16 mouse cellular contexts compared by ENCODE assay signal in genomic region chr8:109310670-109311386, GRCm38 (mm10).
DNase-seq lines count a peak whose midpoint lies in the region; ATAC-seq lines count a peak whose summit lies in the region.
"Had no signal": no experiment of that assay in that cellular context is flagged by ENCODE, and none has a peak within 500 bp of the region (broad histone marks: within the 10 kb centered on the region; RNA-seq: fewer than 3 reads in every experiment).

No protein-coding gene starts in this region.

- ATAC-seq in hindbrain, embryonic 11.5 days (ENCODE audit: low FRiP score), result peak; percentile 63; the same call in 1 of the 2 replicates
- peak; percentile 78 for ATAC-seq in neural tube, embryonic 15.5 days (ENCODE audit: low FRiP score)

- H3K36me3 ChIP-seq in hindbrain, embryonic 11.5 days (ENCODE audit: control insufficient read depth, insufficient read depth, low read length), result no peaks in the 10 kb centered on the region
- no peaks in the 10 kb centered on the region for H3K36me3 ChIP-seq in midbrain, embryonic 10.5 days
- no peaks in the 10 kb centered on the region for H3K36me3 ChIP-seq in neural tube, embryonic 15.5 days

- no peak overlapping the region for H3K4me3 ChIP-seq in hindbrain, embryonic 11.5 days (ENCODE audit: low read depth, low read length)
- no peak overlapping the region for H3K4me3 ChIP-seq in midbrain, embryonic 10.5 days
- H3K4me3 ChIP-seq in neural tube, embryonic 15.5 days (replicated peaks), result peak overlapping the region; percentile 16

- peak; percentile 52 for DNase-seq in heart, adult 11 months
- DNase-seq in heart, postnatal 14 days, result no peak
- DNase-seq in hindbrain, embryonic 11.5 days (ENCODE audit: low spot score), result peak; percentile 25
- no peak for DNase-seq in midbrain, embryonic 10.5 days (ENCODE audit: low spot score)
- DNase-seq in kidney, postnatal 36 days, result no peak
- DNase-seq in lung, postnatal 14 days, result no peak
- DNase-seq in T-cell, adult 2 months (ENCODE audit: low spot score), result no peak
- DNase-seq: adrenal gland, adult 8-10 months; cerebellum, postnatal 36 days; heart, adult 18-20 months; heart, postnatal 10 days; kidney, adult 9 months; layer of hippocampus, adult 9-11 months; lung, adult 18-20 months; right cerebral cortex, postnatal 25 days had no signal

- H3K9me3 ChIP-seq in hindbrain, embryonic 11.5 days (ENCODE audit: control insufficient read depth, low read length), result no peaks in the 10 kb centered on the region
- H3K9me3 ChIP-seq in midbrain, embryonic 10.5 days (replicated peaks), result no peaks in the 10 kb centered on the region
- no peaks in the 10 kb centered on the region for H3K9me3 ChIP-seq in neural tube, embryonic 15.5 days (replicated peaks)

- no peak overlapping the region for H3K9ac ChIP-seq in hindbrain, embryonic 11.5 days (ENCODE audit: low read depth, low read length)
- H3K9ac ChIP-seq in neural tube, embryonic 15.5 days (replicated peaks), result 0 out of 2 replicates have a peak overlapping the region, but pooled peaks have one; percentile 14

- peaks cover 11% of the 10 kb centered on the region for H3K4me1 ChIP-seq in hindbrain, embryonic 11.5 days (replicated peaks; ENCODE audit: control insufficient read depth, insufficient read depth, low read length)
- peaks cover 49% of the 10 kb centered on the region for H3K4me1 ChIP-seq in midbrain, embryonic 10.5 days
- peaks cover 33% of the 10 kb centered on the region for H3K4me1 ChIP-seq in neural tube, embryonic 15.5 days

- H3K27ac ChIP-seq in hindbrain, embryonic 11.5 days (ENCODE audit: low read depth, low read length), result peak overlapping the region; percentile 87
- H3K27ac ChIP-seq in midbrain, embryonic 10.5 days (replicated peaks), result 0 out of 2 replicates have a peak overlapping the region, but pooled peaks have one; percentile 47
- H3K27ac ChIP-seq in neural tube, embryonic 15.5 days (replicated peaks), result peak overlapping the region; percentile 69

- intact Hi-C loops in heart, postnatal 14 days (cut with DNase I), result no loop called here

- no peaks in the 10 kb centered on the region for H3K27me3 ChIP-seq in hindbrain, embryonic 11.5 days (ENCODE audit: control insufficient read depth, insufficient read depth, low read length)
- no peaks in the 10 kb centered on the region for H3K27me3 ChIP-seq in midbrain, embryonic 10.5 days (ENCODE audit: low read depth, poor library complexity, severe bottlenecking)
- H3K27me3 ChIP-seq in neural tube, embryonic 15.5 days (replicated peaks), result no peaks in the 10 kb centered on the region

- H3K4me2 ChIP-seq in hindbrain, embryonic 11.5 days (replicated peaks; ENCODE audit: low read depth, low read length), result no peak overlapping the region
- peak overlapping the region; percentile 42 for H3K4me2 ChIP-seq in neural tube, embryonic 15.5 days

- WGBS in hindbrain, embryonic 11.5 days, result 60% methylated on average over 17 of the region's 17 CpGs
- WGBS in midbrain, embryonic 10.5 days, result 73% methylated on average over 17 of the region's 17 CpGs
- 26% methylated on average over 17 of the region's 17 CpGs for WGBS in neural tube, embryonic 15.5 days

Comparison
In these comparisons a context has a peak if more than half of its experiments do, and no peak if none do; other contexts are left out.
1. DNase-seq: peak in heart, adult 11 months (single experiment) and hindbrain, embryonic 11.5 days (single experiment); none in heart, postnatal 14 days (0 of 2), midbrain, embryonic 10.5 days (single experiment), kidney, postnatal 36 days (0 of 2), lung, postnatal 14 days (single experiment) and T-cell, adult 2 months (single experiment).
2. Peak in every context shown above with its lines, with median percentiles within 50 percentile points of each other: H3K27ac ChIP-seq.